Mouse (Mus musculus): ENCODE results near the gene Tmem63a. TPM values are rescaled to one million over a fixed set of nuclear protein-coding genes. Genes with fewer than 3 reads are reported as not detected.
"Not testable (repeated sequence)": the region's sequence is repeated elsewhere in the genome, so short reads cannot be mapped to it uniquely, and the experiment has no call there.

Tmem63a gene
- polyA plus RNA-seq (2016; fragmentation: Nextera tagmentation; extraction: Ambion mirVana): 6.6 and 9.0 TPM in 2 replicates

GRCm38 (mm10) chr1:180942166-180943031, at the start of gene Tmem63a:
Gene Tmem63a (plus strand): TSS chr1:180942344.
- H3K4me1 ChIP-seq: peaks cover 51% of the 10 kb centered on the region
- H3K27me3 ChIP-seq (ENCODE audit: insufficient read depth, poor library complexity, severe bottlenecking): peaks cover 48% of the 10 kb centered on the region

GRCm38 (mm10) chr1:180892808-180893207, 49.3 kb upstream of the Tmem63a start, which contains the start of gene Lefty2:
Gene Lefty2 (plus strand): TSS chr1:180893108.
- Histone ChIP-seq H3K36me3 (no peaks in the 10 kb centered on the region), H3K4me1 (peaks cover 25% of the 10 kb centered on the region), H3K27me3 (ENCODE audit: insufficient read depth, poor library complexity, severe bottlenecking) (peaks cover 51% of the 10 kb centered on the region), H3K9me3 (no peaks in the 10 kb centered on the region), H3K27ac (no peak within 1 kb of the TSS; the same call in 1 of the 2 replicates), H3K4me3 (no peak within 1 kb of the TSS)
- WGBS: 33% methylated on average over 10 of the region's 10 CpGs
- DNase-seq (ENCODE audit: low spot score): no peak

More at GRCm38 (mm10) chr1:180942166-180943031, at the start of gene Tmem63a:
- Histone ChIP-seq H3K27ac (peak within 1 kb of the TSS; percentile 95), H3K9me3 (no peaks in the 10 kb centered on the region), H3K36me3 (peaks cover 7% of the 10 kb centered on the region; the same call in 1 of the 2 replicates), H3K4me3 (peak within 1 kb of the TSS; percentile 84)
- peak; percentile 92 for DNase-seq (ENCODE audit: low spot score)
- WGBS: under 1% methylated on average over 72 of the region's 73 CpGs

GRCm38 (mm10) chr1:180894088-180894987, 47.8 kb upstream of the Tmem63a start:
- 3% methylated on average over 41 of the region's 51 CpGs for WGBS

GRCm38 (mm10) chr1:180901107-180901506, 41.0 kb upstream of the Tmem63a start:
- Histone ChIP-seq H3K9me3 (no peaks in the 10 kb centered on the region), H3K4me1 (peaks cover 15% of the 10 kb centered on the region), H3K36me3 (peaks cover 3% of the 10 kb centered on the region), H3K27me3 (ENCODE audit: insufficient read depth, poor library complexity, severe bottlenecking) (no peaks in the 10 kb centered on the region), H3K27ac (no peak overlapping the region), H3K4me3 (no peak overlapping the region)
- 1% methylated on average over 4 of the region's 4 CpGs for WGBS
- no peak for DNase-seq (ENCODE audit: low spot score)

More at GRCm38 (mm10) chr1:180894088-180894987, 47.8 kb upstream of the Tmem63a start:
- not testable (repeated sequence) for H3K36me3 ChIP-seq; DNase-seq (ENCODE audit: low spot score); H3K9me3 ChIP-seq; H3K27ac ChIP-seq
- Histone ChIP-seq H3K4me1 (peaks cover 12% of the 10 kb centered on the region; the same call in 1 of the 2 replicates), H3K4me3 (peak overlapping the region; percentile 35), H3K27me3 (ENCODE audit: insufficient read depth, poor library complexity, severe bottlenecking) (peaks cover 51% of the 10 kb centered on the region)

- Histone ChIP-seq H3K27ac (no peak overlapping the region), H3K4me3 (no peak overlapping the region), H3K36me3 (peaks cover 21% of the 10 kb centered on the region), H3K4me1 (peaks cover 22% of the 10 kb centered on the region), H3K9me3 (no peaks in the 10 kb centered on the region), H3K27me3 (ENCODE audit: insufficient read depth, poor library complexity, severe bottlenecking) (no peaks in the 10 kb centered on the region)
- 28% methylated on average over 5 of the region's 5 CpGs for WGBS
- DNase-seq (ENCODE audit: low spot score): peak; percentile 96
Observed at GRCm38 (mm10) chr1:180902915-180903314, 39.2 kb upstream of the Tmem63a start.

- H3K36me3 ChIP-seq: peaks cover 29% of the 10 kb centered on the region
- no peaks in the 10 kb centered on the region for H3K9me3 ChIP-seq
- H3K27me3 ChIP-seq (ENCODE audit: insufficient read depth, poor library complexity, severe bottlenecking): no peaks in the 10 kb centered on the region
- peak overlapping the region; percentile 73 for H3K4me3 ChIP-seq
- peak overlapping the region; percentile 90 for H3K27ac ChIP-seq
- DNase-seq (ENCODE audit: low spot score): no peak
- peaks cover 25% of the 10 kb centered on the region for H3K4me1 ChIP-seq
- WGBS: 40% methylated on average over 10 of the region's 10 CpGs
Observed at GRCm38 (mm10) chr1:180903666-180904038, 38.5 kb upstream of the Tmem63a start.

- H3K27ac ChIP-seq: peak within 1 kb of the TSS; percentile 90
- H3K4me3 ChIP-seq: peak within 1 kb of the TSS; percentile 73
- no peaks in the 10 kb centered on the region for H3K27me3 ChIP-seq (ENCODE audit: insufficient read depth, poor library complexity, severe bottlenecking)
- under 1% methylated on average over 52 of the region's 52 CpGs for WGBS
- DNase-seq (ENCODE audit: low spot score): peak; percentile 99
- peaks cover 32% of the 10 kb centered on the region for H3K36me3 ChIP-seq
- peaks cover 26% of the 10 kb centered on the region for H3K4me1 ChIP-seq
- no peaks in the 10 kb centered on the region for H3K9me3 ChIP-seq
Observed at GRCm38 (mm10) chr1:180904039-180904814, 37.9 kb upstream of the Tmem63a start, which contains the start of gene Pycr2. Gene Pycr2 (plus strand): TSS chr1:180904293.

- H3K36me3 ChIP-seq: peaks cover 32% of the 10 kb centered on the region
- no peak for DNase-seq (ENCODE audit: low spot score)
- no peaks in the 10 kb centered on the region for H3K9me3 ChIP-seq
- H3K27me3 ChIP-seq (ENCODE audit: insufficient read depth, poor library complexity, severe bottlenecking): no peaks in the 10 kb centered on the region
- peak overlapping the region; percentile 73 for H3K4me3 ChIP-seq
- H3K27ac ChIP-seq: peak overlapping the region; percentile 90
- peaks cover 26% of the 10 kb centered on the region for H3K4me1 ChIP-seq
- 8% methylated on average over 5 of the region's 5 CpGs for WGBS
Observed at GRCm38 (mm10) chr1:180904815-180905080, 37.4 kb upstream of the Tmem63a start.

GRCm38 (mm10) chr1:180905307-180905706, 36.8 kb upstream of the Tmem63a start:
- no peak for DNase-seq (ENCODE audit: low spot score)
- Histone ChIP-seq H3K9me3 (no peaks in the 10 kb centered on the region), H3K4me1 (peaks cover 26% of the 10 kb centered on the region), H3K4me3 (peak overlapping the region; percentile 73), H3K27me3 (ENCODE audit: insufficient read depth, poor library complexity, severe bottlenecking) (no peaks in the 10 kb centered on the region), H3K36me3 (peaks cover 32% of the 10 kb centered on the region), H3K27ac (peak overlapping the region; percentile 90)
- WGBS: 64% methylated on average over 6 of the region's 6 CpGs

GRCm38 (mm10) chr1:180905876-180906275, 36.3 kb upstream of the Tmem63a start:
- Histone ChIP-seq H3K9me3 (no peaks in the 10 kb centered on the region), H3K4me3 (peak overlapping the region; percentile 73; the same call in 1 of the 2 replicates), H3K27ac (0 out of 2 replicates have a peak overlapping the region, but pooled peaks have one; percentile 23), H3K4me1 (peaks cover 26% of the 10 kb centered on the region), H3K36me3 (peaks cover 32% of the 10 kb centered on the region), H3K27me3 (ENCODE audit: insufficient read depth, poor library complexity, severe bottlenecking) (no peaks in the 10 kb centered on the region)
- WGBS: 90% methylated on average over 17 of the region's 17 CpGs
- DNase-seq (ENCODE audit: low spot score): no peak

GRCm38 (mm10) chr1:180906461-180907147, 35.5 kb upstream of the Tmem63a start:
- Histone ChIP-seq H3K4me1 (peaks cover 26% of the 10 kb centered on the region), H3K27me3 (ENCODE audit: insufficient read depth, poor library complexity, severe bottlenecking) (no peaks in the 10 kb centered on the region), H3K27ac (0 out of 2 replicates have a peak overlapping the region, but pooled peaks have one; percentile 23), H3K36me3 (peaks cover 32% of the 10 kb centered on the region), H3K9me3 (no peaks in the 10 kb centered on the region), H3K4me3 (0 out of 2 replicates have a peak overlapping the region, but pooled peaks have one; percentile 73)
- no peak for DNase-seq (ENCODE audit: low spot score)
- WGBS: 85% methylated on average over 24 of the region's 24 CpGs

Measured in heart, embryonic 10.5 days (tissue).